Mouse (Mus musculus) forebrain, embryonic 15.5 days (tissue): ENCODE results near the gene Ptbp1. TPM values are rescaled to one million over a fixed set of nuclear protein-coding genes. Genes with fewer than 3 reads are reported as not detected.
A peak's percentile ranks its signal among the peaks of the same experiment; 100 is the strongest.
"Not testable (repeated sequence)": the region's sequence is repeated elsewhere in the genome, so short reads cannot be mapped to it uniquely, and the experiment has no call there.

Experiments used
- ATAC-seq: fragments of 200-750 bp; cut with Nextera tagmentation; replicated peaks from 2 replicates; pipeline ENCODE4 v1.8.0; 2017; ENCODE audit warnings: mild to moderate bottlenecking, moderate TSS enrichment, moderate library complexity
- H3K27ac ChIP-seq: fragments of 300-500 bp; sonication (generic); replicated peaks from 2 replicates; pipeline ENCODE4 v1.5.1; 2015; ENCODE audit warnings: mild to moderate bottlenecking, inconsistent platforms
- H3K27me3 ChIP-seq: fragments of 300-500 bp; sonication (generic); 2 replicates; pipeline ENCODE4 v1.6.1; 2015; ENCODE audit warnings: inconsistent platforms
- H3K36me3 ChIP-seq: fragments of 300-500 bp; sonication (generic); 2 replicates; pipeline ENCODE4 v1.6.1; 2015; ENCODE audit warnings: mild to moderate bottlenecking, inconsistent platforms
- H3K4me1 ChIP-seq: fragments of 300-500 bp; sonication (generic); 2 replicates; pipeline ENCODE4 v1.6.1; 2015; ENCODE audit warnings: inconsistent platforms
- H3K4me2 ChIP-seq: fragments of 300-500 bp; sonication (generic); replicated peaks from 2 replicates; pipeline ENCODE4 v1.6.1; 2015; ENCODE audit warnings: mild to moderate bottlenecking, inconsistent platforms
- H3K4me3 ChIP-seq: fragments of 300-500 bp; sonication (generic); 2 replicates; pipeline ENCODE4 v1.5.1; 2015; ENCODE audit warnings: mild to moderate bottlenecking, inconsistent platforms
- H3K9ac ChIP-seq: fragments of 300-500 bp; sonication (generic); replicated peaks from 2 replicates; pipeline ENCODE4 v1.6.1; 2015; ENCODE audit warnings: mild to moderate bottlenecking, inconsistent platforms
- H3K9me3 ChIP-seq: fragments of 300-500 bp; sonication (generic); 2 replicates; pipeline ENCODE4 v1.6.1; 2016; ENCODE audit warnings: inconsistent platforms
- WGBS: fragments of 180-500 bp; shearing (Covaris S2); methylation state at CpG from one replicate; pipeline ENCODE4 v1.1.7; 2015; ENCODE audit warnings: mixed read lengths; 5-methylcytosine and 5-hydroxymethylcytosine counted together
- polyA plus RNA-seq: library from polyadenylated mRNA; unstranded; fragments of >200 nt; fragmentation: Nextera tagmentation; extraction: Ambion mirVana; gene quantifications from 2 replicates; pipeline ENCODE4 v1.2.1, GENCODE M21; 2015

Gene Ptbp1
- polyA plus RNA-seq, 1 experiment from 2014 or later: 108 TPM

DNA sequence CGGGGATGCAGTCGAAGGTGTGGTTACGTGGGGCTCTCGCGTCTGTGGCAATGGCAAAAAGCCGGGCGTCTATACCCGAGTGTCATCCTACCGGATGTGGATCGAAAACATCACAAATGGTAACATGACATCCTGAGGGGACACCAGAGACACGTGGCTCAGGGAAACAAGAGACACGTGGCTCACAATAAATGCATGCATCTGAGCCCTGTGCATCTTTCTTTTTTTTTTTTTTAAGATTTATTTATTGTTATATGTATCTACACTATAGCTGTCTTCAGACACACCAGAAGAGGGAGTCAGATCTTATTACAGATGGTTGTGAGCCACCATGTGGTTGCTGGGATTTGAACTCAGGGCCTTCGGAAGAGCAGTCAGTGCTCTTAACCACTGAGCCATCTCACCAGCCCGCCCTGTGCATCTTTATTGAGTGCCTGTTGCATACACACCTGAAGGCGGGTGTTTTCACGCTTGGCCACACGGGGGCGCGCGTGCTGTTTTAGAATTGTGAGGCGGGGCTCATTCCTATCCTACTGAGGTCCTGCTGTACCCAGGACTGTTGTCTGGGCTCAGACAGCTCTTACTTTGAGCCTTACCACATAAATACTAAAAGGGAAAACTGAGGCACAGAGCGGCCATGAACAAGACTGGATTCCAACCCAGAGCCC is 38.4 kb downstream of the Ptbp1 start:
- peak; percentile 69 for ATAC-seq
- H3K27me3 ChIP-seq, H3K4me2 ChIP-seq, H3K9me3 ChIP-seq, H3K4me1 ChIP-seq, H3K9ac ChIP-seq, H3K4me3 ChIP-seq, H3K27ac ChIP-seq: not testable (repeated sequence)
- peaks cover 13% of the 10 kb centered on the region; the same call in 1 of the 2 replicates for H3K36me3 ChIP-seq
- 42% methylated on average over 22 of the region's 22 CpGs for WGBS

GRCm38 (mm10) chr10:79896306-79896705 is 42.1 kb downstream of the Ptbp1 start:
- Histone ChIP-seq H3K36me3 (peaks cover 13% of the 10 kb centered on the region), H3K4me2 (no peak overlapping the region), H3K4me1 (peaks cover 6% of the 10 kb centered on the region), H3K27me3 (no peaks in the 10 kb centered on the region), H3K27ac (no peak overlapping the region), H3K9ac (no peak overlapping the region), H3K4me3 (no peak overlapping the region), H3K9me3 (no peaks in the 10 kb centered on the region)
- 90% methylated on average over 16 of the region's 16 CpGs for WGBS
- no peak for ATAC-seq

DNA sequence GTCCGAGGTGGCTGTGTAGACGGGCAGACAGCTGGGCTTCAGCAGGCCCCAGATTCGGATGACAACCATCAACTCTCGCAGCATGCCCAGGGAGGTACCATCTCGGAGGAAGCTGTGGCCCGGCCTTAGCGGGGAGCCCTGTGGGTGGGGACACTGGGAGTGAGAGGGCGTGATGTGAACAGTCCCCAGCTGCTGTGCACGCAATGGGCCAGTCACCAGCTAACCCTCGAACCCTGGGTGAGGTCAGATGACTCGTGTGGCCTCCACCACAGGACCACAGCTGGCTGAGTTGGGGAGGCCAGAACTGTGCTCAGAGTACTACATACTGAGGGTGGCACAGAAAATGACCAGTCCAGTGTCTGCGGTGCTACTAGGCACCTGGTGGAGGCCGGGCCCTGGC is 42.6 kb downstream of the Ptbp1 start:
- Histone ChIP-seq H3K9ac (no peak overlapping the region), H3K27ac (no peak overlapping the region), H3K4me3 (no peak overlapping the region), H3K27me3 (no peaks in the 10 kb centered on the region), H3K4me2 (no peak overlapping the region), H3K36me3 (peaks cover 13% of the 10 kb centered on the region), H3K9me3 (no peaks in the 10 kb centered on the region), H3K4me1 (peaks cover 7% of the 10 kb centered on the region)
- WGBS: 89% methylated on average over 13 of the region's 13 CpGs
- no peak for ATAC-seq

- Histone ChIP-seq H3K27me3 (no peaks in the 10 kb centered on the region), H3K9me3 (no peaks in the 10 kb centered on the region), H3K9ac (no peak overlapping the region), H3K4me2 (no peak overlapping the region), H3K36me3 (peaks cover 13% of the 10 kb centered on the region), H3K4me1 (peaks cover 7% of the 10 kb centered on the region), H3K27ac (no peak overlapping the region), H3K4me3 (no peak overlapping the region)
- ATAC-seq: no peak
- WGBS: 51% methylated on average over 20 of the region's 20 CpGs
Measured at GRCm38 (mm10) chr10:79897316-79898245, 43.4 kb downstream of the Ptbp1 start.

DNA sequence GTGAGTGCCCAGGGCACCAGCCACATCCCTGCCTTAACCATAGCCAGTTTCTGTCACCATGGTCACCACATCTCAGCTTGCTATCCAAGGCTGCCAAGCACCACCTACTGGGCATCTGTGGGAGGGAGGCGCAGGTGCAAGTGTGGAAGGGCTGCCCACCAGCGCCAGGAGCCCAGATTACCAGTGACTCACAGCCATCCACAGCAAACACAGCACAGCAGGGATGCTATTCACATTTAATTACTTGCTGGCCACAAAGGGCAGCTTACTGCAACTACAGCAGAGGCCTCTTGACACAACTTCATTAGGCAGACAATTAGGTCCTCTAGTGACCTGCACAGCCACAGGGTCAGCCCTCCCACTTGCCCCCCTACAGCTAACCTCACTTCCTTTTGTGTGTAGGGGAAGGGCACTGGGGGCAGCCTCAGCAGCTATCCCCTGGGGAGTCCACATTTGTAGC is 46.8 kb downstream of the Ptbp1 start:
- H3K36me3 ChIP-seq: peaks cover 30% of the 10 kb centered on the region
- WGBS: 7% methylated on average over 2 of the region's 2 CpGs
- peak overlapping the region; percentile 27; the same call in 1 of the 2 replicates for H3K27ac ChIP-seq

DNA sequence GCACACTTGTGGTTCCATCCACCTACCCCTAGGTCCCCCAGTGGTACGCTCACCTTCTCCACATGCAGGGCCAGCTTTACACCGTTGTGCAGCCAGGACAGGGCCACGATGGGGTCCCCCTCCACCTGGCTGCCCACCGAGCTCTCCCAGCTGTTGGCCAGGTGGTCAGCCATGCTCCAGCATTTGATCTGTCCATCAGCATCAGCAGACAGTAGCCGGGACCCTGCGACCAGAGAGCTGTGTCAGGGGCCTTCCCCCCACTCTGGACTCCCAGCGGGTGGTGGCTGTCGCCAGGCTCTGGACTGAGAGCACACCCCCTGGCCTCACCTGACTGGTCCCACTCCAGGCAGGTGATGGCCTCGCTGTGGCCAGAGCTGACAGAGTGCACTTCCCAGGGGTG is 52.5 kb downstream of the Ptbp1 start:
- Histone ChIP-seq H3K27ac (no peak overlapping the region), H3K27me3 (no peaks in the 10 kb centered on the region), H3K9ac (no peak overlapping the region), H3K36me3 (peaks cover 44% of the 10 kb centered on the region), H3K9me3 (no peaks in the 10 kb centered on the region), H3K4me2 (no peak overlapping the region), H3K4me3 (no peak overlapping the region), H3K4me1 (peaks cover 17% of the 10 kb centered on the region)
- 94% methylated on average over 9 of the region's 9 CpGs for WGBS
- ATAC-seq: no peak

More for the DNA sequence above, 46.8 kb downstream of the Ptbp1 start:
- no peak overlapping the region for H3K4me3 ChIP-seq
- no peak overlapping the region for H3K9ac ChIP-seq
- H3K4me1 ChIP-seq: peaks cover 7% of the 10 kb centered on the region
- ATAC-seq: peak; percentile 63
- no peak overlapping the region for H3K4me2 ChIP-seq
- no peaks in the 10 kb centered on the region for H3K27me3 ChIP-seq
- no peaks in the 10 kb centered on the region for H3K9me3 ChIP-seq

DNA sequence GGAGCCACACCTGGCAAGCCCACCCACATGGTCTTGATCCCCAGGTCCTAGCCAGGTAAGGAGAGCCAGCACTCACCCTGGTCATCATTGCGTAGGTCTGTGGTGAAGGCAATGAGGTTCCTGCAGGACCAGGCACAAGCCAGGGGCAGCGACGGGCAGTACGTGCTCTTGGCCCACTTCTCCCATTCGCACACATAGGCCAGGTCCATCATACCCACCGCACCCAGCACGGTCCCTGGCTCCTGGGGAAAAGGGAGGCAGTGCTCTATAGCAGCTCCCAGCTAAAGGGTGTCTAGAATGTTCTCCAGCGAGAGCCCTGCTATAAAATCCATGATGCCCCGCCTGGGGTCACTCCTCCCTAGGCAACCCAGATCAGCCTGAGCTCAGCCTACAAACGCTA is 53.2 kb downstream of the Ptbp1 start:
- 94% methylated on average over 10 of the region's 10 CpGs for WGBS
- Histone ChIP-seq H3K4me1 (peaks cover 17% of the 10 kb centered on the region), H3K9me3 (no peaks in the 10 kb centered on the region), H3K4me2 (no peak overlapping the region), H3K27ac (no peak overlapping the region), H3K27me3 (no peaks in the 10 kb centered on the region), H3K36me3 (peaks cover 47% of the 10 kb centered on the region), H3K9ac (no peak overlapping the region), H3K4me3 (0 out of 2 replicates have a peak overlapping the region, but pooled peaks have one; percentile 74)
- peak; percentile 1; the same call in 1 of the 2 replicates for ATAC-seq

DNA sequence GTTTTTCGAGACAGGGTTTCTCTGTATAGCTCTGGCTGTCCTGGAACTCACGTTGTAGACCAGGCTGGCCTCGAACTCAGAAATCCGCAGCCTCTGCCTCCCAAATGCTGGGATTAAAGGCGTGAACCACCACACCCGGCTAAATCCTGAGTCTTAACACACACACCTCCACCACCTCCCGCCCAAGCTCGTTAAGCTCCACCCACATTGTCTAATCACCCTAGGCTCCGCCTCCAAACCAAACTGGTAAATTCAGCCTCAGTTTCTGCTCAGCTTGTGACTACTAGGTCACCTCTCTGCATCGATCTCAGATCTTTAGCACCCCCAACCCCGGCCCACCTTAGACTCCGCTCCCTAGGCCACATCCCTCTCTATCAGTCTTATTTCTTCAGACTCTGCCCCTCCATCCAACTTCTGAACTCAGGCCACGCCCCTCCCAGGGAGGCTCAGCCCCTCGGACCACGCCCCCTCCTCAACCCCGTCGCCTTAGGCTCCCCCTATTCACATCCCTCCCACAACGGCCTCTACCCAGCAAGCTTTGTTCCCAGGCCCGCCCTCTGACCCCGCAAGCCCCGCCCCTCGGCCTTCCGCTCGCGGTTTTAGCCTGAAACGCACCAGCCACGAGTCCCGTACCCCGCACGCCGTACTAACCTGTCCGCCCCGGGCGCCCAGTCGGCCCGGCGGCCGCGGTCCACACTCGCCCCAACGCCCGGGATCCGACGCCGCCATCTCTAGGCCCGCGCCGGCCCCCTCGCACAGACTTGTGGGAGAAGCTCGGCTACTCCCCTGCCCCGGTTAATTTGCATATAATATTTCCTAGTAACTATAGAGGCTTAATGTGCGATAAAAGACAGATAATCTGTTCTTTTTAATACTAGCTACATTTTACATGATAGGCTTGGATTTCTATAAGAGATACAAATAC is 54.2 kb downstream of the Ptbp1 start, which contains the start of gene Med16:
Gene Med16, minus strand, starts transcription at position 757 of the 925 bp plus-strand sequence.
- Histone ChIP-seq H3K4me1 (peaks cover 17% of the 10 kb centered on the region), H3K27me3 (no peaks in the 10 kb centered on the region), H3K9me3 (no peaks in the 10 kb centered on the region), H3K9ac (peak within 1 kb of the TSS; percentile 89), H3K4me2 (peak within 1 kb of the TSS; percentile 51), H3K4me3 (peak within 1 kb of the TSS; percentile 74), H3K36me3 (peaks cover 43% of the 10 kb centered on the region), H3K27ac (peak within 1 kb of the TSS; percentile 98)
- WGBS: 1% methylated on average over 52 of the region's 52 CpGs
- ATAC-seq: peak; percentile 90

GRCm38 (mm10) chr10:79909092-79909922 is 55.1 kb downstream of the Ptbp1 start:
- 23% methylated on average over 14 of the region's 14 CpGs for WGBS

GRCm38 (mm10) chr10:79910556-79910955 is 56.3 kb downstream of the Ptbp1 start, which contains the start of gene Gm26602:
Gene Gm26602 (plus strand): TSS chr10:79910856.
- Histone ChIP-seq H3K36me3 (peaks cover 28% of the 10 kb centered on the region), H3K4me2 (peak within 1 kb of the TSS; percentile 43; the same call in 1 of the 2 replicates), H3K4me1 (peaks cover 36% of the 10 kb centered on the region), H3K9me3 (no peaks in the 10 kb centered on the region), H3K27ac (peak within 1 kb of the TSS; percentile 98), H3K9ac (peak within 1 kb of the TSS; percentile 47), H3K27me3 (no peaks in the 10 kb centered on the region), H3K4me3 (no peak within 1 kb of the TSS)
- ATAC-seq: no peak
- WGBS: 95% methylated on average over 4 of the region's 4 CpGs

More at GRCm38 (mm10) chr10:79909092-79909922, 55.1 kb downstream of the Ptbp1 start:
- Histone ChIP-seq H3K9me3 (no peaks in the 10 kb centered on the region), H3K9ac (peak overlapping the region; percentile 89), H3K4me2 (peak overlapping the region; percentile 43), H3K36me3 (peaks cover 39% of the 10 kb centered on the region), H3K27me3 (no peaks in the 10 kb centered on the region), H3K4me3 (peak overlapping the region; percentile 74), H3K27ac (peak overlapping the region; percentile 98), H3K4me1 (peaks cover 23% of the 10 kb centered on the region)
- peak; percentile 59 for ATAC-seq
